Mouse (Mus musculus) lung, postnatal 0 days (tissue): ENCODE results near the gene Gatb. TPM values are rescaled to one million over a fixed set of nuclear protein-coding genes. Genes with fewer than 3 reads are reported as not detected.
A peak's percentile ranks its signal among the peaks of the same experiment; 100 is the strongest.

Experiments
- ATAC-seq: fragments of 200-750 bp; cut with Nextera tagmentation; 2 replicates; pipeline ENCODE4 v1.8.0; 2017; ENCODE audit warnings: moderate library complexity
- DNase-seq: peaks from one replicate; pipeline ENCODE4 v3.0.0-alpha.2; 2016; ENCODE audit warnings: low spot score
- H3K27ac ChIP-seq: fragments of 300-500 bp; sonication (generic); 2 replicates; pipeline ENCODE4 v1.5.1; 2014; ENCODE audit warnings: antibody characterized with exemption, mild to moderate bottlenecking, low read length, mixed read lengths
- H3K27me3 ChIP-seq: fragments of 300-500 bp; sonication (generic); replicated peaks from 2 replicates; pipeline ENCODE4 v1.6.1; 2014; ENCODE audit warnings: low read length, mixed read lengths; ENCODE audit not compliant: insufficient read depth
- H3K36me3 ChIP-seq: fragments of 300-500 bp; sonication (generic); 2 replicates; pipeline ENCODE4 v1.6.1; 2014; ENCODE audit warnings: low read length, mixed read lengths; ENCODE audit not compliant: insufficient read depth
- H3K4me1 ChIP-seq: fragments of 300-500 bp; sonication (generic); 2 replicates; pipeline ENCODE4 v1.6.1; 2014; ENCODE audit warnings: antibody characterized with exemption, low read depth, low read length, mixed read lengths; ENCODE audit not compliant: insufficient read depth
- H3K4me2 ChIP-seq: fragments of 300-500 bp; sonication (generic); replicated peaks from 2 replicates; pipeline ENCODE4 v1.6.1; 2014; ENCODE audit warnings: low read depth, mild to moderate bottlenecking, low read length, moderate library complexity, mixed read lengths
- H3K4me3 ChIP-seq: fragments of 300-500 bp; sonication (generic); 2 replicates; pipeline ENCODE4 v1.5.1; 2014; ENCODE audit warnings: low read depth, low read length
- H3K9ac ChIP-seq: fragments of 300-500 bp; sonication (generic); replicated peaks from 2 replicates; pipeline ENCODE4 v1.6.1; 2014; ENCODE audit warnings: low read depth, mild to moderate bottlenecking
- H3K9me3 ChIP-seq: fragments of 300-500 bp; sonication (generic); 2 replicates; pipeline ENCODE4 v1.6.1; 2016; ENCODE audit warnings: low read length, mixed read lengths
- CTCF ChIP-seq: IDR thresholded peaks from 2 replicates; pipeline ENCODE4 v1.5.1; 2016; ENCODE audit warnings: antibody characterized with exemption, mild to moderate bottlenecking
- EP300 ChIP-seq: IDR thresholded peaks from 2 replicates; pipeline ENCODE4 v1.6.1; 2016; ENCODE audit warnings: antibody characterized with exemption, mild to moderate bottlenecking, control low read depth
- WGBS: fragments of 180-500 bp; shearing (Covaris S2); extraction: QIAGEN DNeasy Blood & Tissue Kit; methylation state at CpG from one replicate; pipeline ENCODE4 v1.1.7; 2014; 5-methylcytosine and 5-hydroxymethylcytosine counted together
- polyA plus RNA-seq: library from polyadenylated mRNA; unstranded; fragments of >200 nt; fragmentation: Nextera tagmentation; extraction: Ambion mirVana; gene quantifications from 2 replicates; pipeline ENCODE4 v1.2.1, GENCODE M21; 2015

Gatb gene
- polyA plus RNA-seq, 1 experiment from 2014 or later = 9.2 TPM

DNA sequence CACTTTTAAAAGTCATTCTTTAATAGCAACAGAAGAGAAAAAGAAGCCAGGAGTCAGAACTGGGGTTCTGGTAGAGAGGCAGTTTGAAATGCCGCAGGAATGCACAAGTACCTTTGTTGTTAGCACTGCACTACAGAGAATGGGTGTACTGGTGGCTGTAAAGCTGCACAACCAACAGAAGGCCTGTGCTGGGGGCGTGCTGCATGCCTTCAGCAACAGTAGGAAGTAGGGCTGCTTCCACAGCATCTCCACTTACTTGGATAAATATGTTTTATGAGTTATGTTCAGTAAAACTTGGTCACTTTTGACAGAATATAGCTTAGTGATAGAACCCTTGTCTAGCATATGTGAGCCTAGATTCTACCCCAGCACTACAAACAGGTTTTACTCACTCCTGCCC lies 33.8 kb downstream of the Gatb start:
- no peak overlapping the region for H3K27ac ChIP-seq
- whole genome bisulfite sequencing = 54% methylated on average over 2 of the region's 2 CpGs
- no peak overlapping the region for H3K4me2 ChIP-seq
- H3K4me3 ChIP-seq = no peak overlapping the region
- H3K9ac ChIP-seq = no peak overlapping the region
- H3K27me3 ChIP-seq = no peaks in the 10 kb centered on the region
- peak; percentile 57 for ATAC-seq
- no peak for DNase-seq
- no peaks in the 10 kb centered on the region for H3K36me3 ChIP-seq
- no peaks in the 10 kb centered on the region for H3K9me3 ChIP-seq
- TF ChIP-seq CTCF (no peak), EP300 (0 out of 2 replicates have a peak, but pooled peaks have one; percentile 24)
- no peaks in the 10 kb centered on the region for H3K4me1 ChIP-seq

DNA sequence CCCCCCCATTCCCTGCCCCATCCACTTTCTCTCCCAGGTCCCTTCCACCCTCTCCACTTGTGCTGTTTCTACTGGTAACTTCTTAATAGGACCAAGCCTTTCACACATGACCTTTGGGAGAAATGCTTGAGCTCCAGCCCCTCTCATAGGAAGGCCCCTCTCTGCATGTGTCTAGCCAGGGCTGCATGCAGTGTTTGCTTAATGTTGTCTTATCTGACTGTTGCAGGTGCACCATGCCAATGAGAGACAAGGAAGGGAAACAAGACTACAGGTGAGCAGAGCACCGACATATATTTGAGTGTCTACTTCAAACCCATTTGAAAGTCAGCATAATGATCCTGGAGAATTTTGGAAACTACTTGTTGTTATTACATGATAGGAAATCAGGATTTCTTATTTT lies 42.5 kb downstream of the Gatb start:
- H3K9me3 ChIP-seq = no peaks in the 10 kb centered on the region
- H3K27me3 ChIP-seq = no peaks in the 10 kb centered on the region
- no peak for DNase-seq
- H3K4me2 ChIP-seq = no peak overlapping the region
- H3K27ac ChIP-seq = no peak overlapping the region
- H3K9ac ChIP-seq = no peak overlapping the region
- WGBS = 74% methylated on average over 1 of the region's 1 CpGs
- ATAC-seq = no peak
- H3K4me3 ChIP-seq = no peak overlapping the region
- TF ChIP-seq EP300 (no peak), CTCF (no peak)
- H3K4me1 ChIP-seq = no peaks in the 10 kb centered on the region
- no peaks in the 10 kb centered on the region for H3K36me3 ChIP-seq

DNA sequence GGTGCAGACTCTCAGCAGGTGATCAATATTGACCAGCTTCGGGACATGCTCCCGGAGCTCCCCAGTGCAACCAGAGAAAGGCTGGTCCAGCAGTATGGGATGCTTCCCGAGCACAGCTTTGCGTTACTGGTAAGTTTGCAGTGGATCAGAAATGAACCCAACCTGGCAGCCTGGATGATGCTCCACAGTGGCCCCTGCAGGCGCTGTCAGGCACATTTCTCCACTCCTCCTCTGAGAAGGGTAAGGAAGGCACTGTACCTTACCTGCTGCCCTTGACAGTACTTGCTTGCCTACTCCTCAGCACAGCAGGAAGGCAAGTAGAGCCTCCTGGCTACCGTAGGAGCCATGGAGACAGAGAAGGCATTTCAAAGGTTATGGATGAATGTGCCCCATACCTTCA lies 45.0 kb downstream of the Gatb start:
- Histone ChIP-seq H3K4me3 (no peak overlapping the region), H3K27ac (no peak overlapping the region), H3K4me2 (no peak overlapping the region), H3K9ac (no peak overlapping the region), H3K4me1 (no peaks in the 10 kb centered on the region), H3K27me3 (no peaks in the 10 kb centered on the region), H3K36me3 (no peaks in the 10 kb centered on the region), H3K9me3 (no peaks in the 10 kb centered on the region)
- DNase-seq (no peak), ATAC-seq (no peak)
- 85% methylated on average over 6 of the region's 6 CpGs for WGBS
- TF ChIP-seq EP300 (no peak), CTCF (peak; percentile 46)

DNA sequence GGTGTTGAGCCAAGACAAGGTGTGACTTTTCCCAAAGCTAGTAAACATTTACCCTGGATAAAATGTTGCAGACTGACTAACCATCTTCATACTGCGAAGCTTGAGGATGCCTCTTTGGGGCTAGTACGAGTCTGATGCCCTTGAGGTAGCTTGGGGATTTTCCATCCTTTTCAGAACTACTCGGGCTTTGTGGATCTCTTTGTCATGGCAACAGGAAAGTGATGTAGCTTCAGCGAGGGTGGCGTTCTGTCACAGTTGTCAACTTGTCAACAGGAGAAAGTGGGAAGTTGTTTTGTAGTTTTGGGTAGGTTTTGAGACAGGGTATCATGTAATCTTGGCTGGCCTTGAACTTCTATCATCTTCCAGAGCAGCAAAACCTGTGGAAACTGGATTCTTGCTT lies 45.4 kb downstream of the Gatb start:
- no peaks in the 10 kb centered on the region for H3K27me3 ChIP-seq
- no peak overlapping the region for H3K27ac ChIP-seq
- no peaks in the 10 kb centered on the region for H3K36me3 ChIP-seq
- no peak overlapping the region for H3K4me3 ChIP-seq
- TF ChIP-seq EP300 (no peak), CTCF (no peak)
- no peak overlapping the region for H3K9ac ChIP-seq
- H3K4me1 ChIP-seq = no peaks in the 10 kb centered on the region
- DNase-seq (no peak), ATAC-seq (no peak)
- no peaks in the 10 kb centered on the region for H3K9me3 ChIP-seq
- no peak overlapping the region for H3K4me2 ChIP-seq
- 89% methylated on average over 5 of the region's 5 CpGs for WGBS

DNA sequence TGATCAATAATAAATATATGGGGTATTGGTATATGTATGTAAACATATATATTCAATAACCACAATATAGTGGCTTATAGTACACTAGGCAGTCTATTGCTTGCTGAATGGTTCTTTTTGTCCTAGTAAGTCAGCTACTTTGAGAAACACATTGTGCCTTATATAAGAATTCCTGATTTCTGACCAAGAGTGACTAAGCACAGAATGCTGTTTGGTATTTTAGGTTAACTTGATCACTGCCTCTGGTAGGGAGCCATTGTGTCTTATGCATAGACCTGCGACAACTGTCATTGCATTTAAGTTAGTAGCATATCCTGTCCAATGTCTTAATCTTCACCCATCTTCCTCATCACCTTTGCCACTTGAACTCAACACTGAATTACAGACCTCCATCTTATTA lies 45.8 kb downstream of the Gatb start:
- Histone ChIP-seq H3K27me3 (no peaks in the 10 kb centered on the region), H3K4me1 (no peaks in the 10 kb centered on the region), H3K9me3 (no peaks in the 10 kb centered on the region), H3K9ac (no peak overlapping the region), H3K27ac (no peak overlapping the region), H3K4me3 (no peak overlapping the region), H3K36me3 (no peaks in the 10 kb centered on the region), H3K4me2 (no peak overlapping the region)
- DNase-seq (no peak), ATAC-seq (no peak)
- TF ChIP-seq CTCF = no peak
- TF ChIP-seq EP300 = no peak
- WGBS = 96% methylated on average over 1 of the region's 1 CpGs

DNA sequence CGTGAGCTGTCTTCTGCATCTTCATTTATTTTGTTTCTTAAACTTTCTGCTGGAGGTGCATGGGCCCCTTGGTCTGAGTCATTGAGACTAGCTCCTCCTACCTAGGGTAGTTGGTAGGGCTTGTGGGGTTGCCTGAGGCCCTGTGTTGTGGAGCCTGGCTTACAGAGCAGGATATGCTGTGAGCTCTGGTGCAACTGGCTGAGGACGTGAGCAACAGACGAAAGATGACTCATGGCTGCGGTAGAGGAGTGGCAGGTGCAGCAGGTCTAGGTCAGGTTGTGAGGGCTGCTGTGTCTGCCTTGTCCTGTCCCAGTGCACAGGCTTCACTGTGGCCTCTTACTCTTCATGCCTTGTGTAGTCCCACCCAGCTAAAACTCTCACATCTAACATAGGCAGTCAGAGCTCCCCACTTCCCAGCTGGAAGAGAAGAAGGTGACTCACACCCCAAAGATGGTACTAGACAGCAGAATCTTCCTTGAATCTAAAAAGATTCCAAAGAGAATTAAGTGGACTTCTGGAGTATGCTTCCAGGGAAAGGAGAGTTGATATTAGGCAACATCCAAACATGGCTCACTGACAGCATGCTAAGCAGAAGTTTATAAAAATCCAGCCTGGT lies 56.1 kb downstream of the Gatb start:
- DNase-seq (no peak), ATAC-seq (no peak)
- no peak overlapping the region for H3K4me3 ChIP-seq
- H3K4me2 ChIP-seq = no peak overlapping the region
- no peak overlapping the region for H3K27ac ChIP-seq
- TF ChIP-seq CTCF (no peak), EP300 (no peak)
- no peaks in the 10 kb centered on the region for H3K27me3 ChIP-seq
- H3K9ac ChIP-seq = no peak overlapping the region
- H3K36me3 ChIP-seq = no peaks in the 10 kb centered on the region
- WGBS = 94% methylated on average over 4 of the region's 4 CpGs
- H3K4me1 ChIP-seq = no peaks in the 10 kb centered on the region
- no peaks in the 10 kb centered on the region for H3K9me3 ChIP-seq

DNA sequence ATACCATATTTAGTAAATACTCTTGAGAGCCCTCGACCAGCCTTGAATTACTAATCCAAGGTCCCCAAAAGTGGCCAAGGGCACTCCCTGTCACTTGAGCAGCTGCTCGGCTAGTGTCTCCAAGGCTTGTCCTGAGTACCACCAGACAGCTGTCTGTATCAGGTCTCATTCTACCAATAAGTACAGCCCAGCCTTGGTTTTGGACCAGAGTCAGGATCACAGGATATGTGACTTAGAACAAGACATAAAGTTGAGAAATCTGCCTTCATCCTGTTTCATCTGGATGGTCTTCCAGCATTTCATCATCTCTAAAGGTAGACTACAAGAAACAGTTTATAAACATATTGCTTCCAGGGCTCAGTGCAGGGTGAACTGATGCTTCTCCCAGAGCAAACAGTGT lies 59.8 kb downstream of the Gatb start:
- H3K27ac ChIP-seq = no peak overlapping the region
- no peaks in the 10 kb centered on the region for H3K27me3 ChIP-seq
- TF ChIP-seq CTCF (no peak), EP300 (no peak)
- no peaks in the 10 kb centered on the region for H3K9me3 ChIP-seq
- ATAC-seq (no peak), DNase-seq (no peak)
- H3K36me3 ChIP-seq = no peaks in the 10 kb centered on the region
- WGBS = 82% methylated on average over 2 of the region's 2 CpGs
- H3K9ac ChIP-seq = no peak overlapping the region
- H3K4me2 ChIP-seq = no peak overlapping the region
- H3K4me3 ChIP-seq = no peak overlapping the region
- no peaks in the 10 kb centered on the region for H3K4me1 ChIP-seq
